Mouse (Mus musculus) thymus, adult 2 months (tissue): ENCODE measurements around the gene Srrd. TPM values are rescaled to one million over a fixed set of nuclear protein-coding genes. Genes with fewer than 3 reads are reported as not detected.
A peak's percentile ranks its signal among the peaks of the same experiment; 100 is the strongest.

ENCODE experiments used
- DNase-seq: peaks from one replicate; pipeline ENCODE4 v3.0.0; 2021
- H3K27ac ChIP-seq: fragments of 200-500 bp; 2 replicates; pipeline ENCODE4 v1.5.1; 2012; ENCODE audit warnings: low read length, control low read depth; ENCODE audit not compliant: control insufficient read depth, insufficient read depth
- H3K27me3 ChIP-seq: fragments of 200-500 bp; 2 replicates; pipeline ENCODE4 v1.6.1; 2012; ENCODE audit warnings: mild to moderate bottlenecking, low read length, moderate library complexity, mixed read lengths; ENCODE audit not compliant: control insufficient read depth, insufficient read depth
- H3K36me3 ChIP-seq: fragments of 200-500 bp; 2 replicates; pipeline ENCODE4 v1.6.1; 2012; ENCODE audit warnings: mild to moderate bottlenecking, low read length, moderate library complexity; ENCODE audit not compliant: control insufficient read depth, insufficient read depth
- H3K4me1 ChIP-seq: fragments of 200-500 bp; replicated peaks from 2 replicates; pipeline ENCODE4 v1.6.1; 2012; ENCODE audit warnings: low read length; ENCODE audit not compliant: control insufficient read depth, insufficient read depth
- H3K4me3 ChIP-seq: fragments of 200-500 bp; 2 replicates; pipeline ENCODE4 v1.5.1; 2012; ENCODE audit warnings: mild to moderate bottlenecking, low read length, control low read depth, moderate library complexity; ENCODE audit not compliant: control insufficient read depth, insufficient read depth
- CTCF ChIP-seq: fragments of 200-500 bp; IDR thresholded peaks from 2 replicates; pipeline ENCODE4 v1.5.1; 2012; ENCODE audit warnings: mild to moderate bottlenecking, control low read depth, low read length, moderate library complexity, borderline replicate concordance; ENCODE audit not compliant: control insufficient read depth, poor library complexity, insufficient read depth; ENCODE audit errors: extremely low read depth
- POLR2A ChIP-seq: fragments of 200-500 bp; IDR thresholded peaks from 2 replicates; pipeline ENCODE4 v1.6.1; 2012; ENCODE audit warnings: mild to moderate bottlenecking, low read length, control low read depth, moderate library complexity; ENCODE audit not compliant: control insufficient read depth, poor library complexity, insufficient read depth; ENCODE audit errors: extremely low read depth
- whole genome bisulfite sequencing: fragments of 180-500 bp; shearing (Covaris S2); methylation state at CpG from one replicate; pipeline ENCODE4 v1.1.7; 2018; 5-methylcytosine and 5-hydroxymethylcytosine counted together
- polyA plus RNA-seq: library from polyadenylated mRNA; depleted of rRNA; stranded (reverse); fragments of >200 nt; gene quantifications from 2 replicates; pipeline ENCODE4 v1.2.3, GENCODE M21; 2012

The Srrd gene
- polyA plus RNA-seq, 1 experiment = 64.4 TPM

GRCm38 (mm10) chr5:112346211-112346965 lies 3.5 kb upstream of the Srrd start:
- Histone ChIP-seq H3K27ac (no peak overlapping the region), H3K4me1 (peaks cover 12% of the 10 kb centered on the region), H3K36me3 (no peaks in the 10 kb centered on the region), H3K27me3 (no peaks in the 10 kb centered on the region), H3K4me3 (no peak overlapping the region)
- no peak for TF ChIP-seq CTCF
- no peak for TF ChIP-seq POLR2A
- WGBS = 76% methylated on average over 16 of the region's 16 CpGs
- DNase-seq = no peak

GRCm38 (mm10) chr5:112344092-112344960 lies 1.5 kb upstream of the Srrd start:
- 64% methylated on average over 6 of the region's 6 CpGs for WGBS
- Histone ChIP-seq H3K4me1 (peaks cover 12% of the 10 kb centered on the region), H3K27me3 (no peaks in the 10 kb centered on the region), H3K27ac (no peak overlapping the region), H3K4me3 (no peak overlapping the region), H3K36me3 (no peaks in the 10 kb centered on the region)
- DNase-seq = no peak
- no peak for TF ChIP-seq POLR2A
- TF ChIP-seq CTCF = no peak

GRCm38 (mm10) chr5:112343205-112343595 lies 360 bp upstream of the Srrd start:
- H3K4me3 ChIP-seq = peak overlapping the region; percentile 74
- no peak overlapping the region for H3K27ac ChIP-seq
- DNase-seq = no peak
- peaks cover 12% of the 10 kb centered on the region for H3K4me1 ChIP-seq
- 0 out of 2 replicates have a peak, but pooled peaks cover 4% of the 10 kb centered on the region for H3K36me3 ChIP-seq
- no peak for TF ChIP-seq CTCF
- no peaks in the 10 kb centered on the region for H3K27me3 ChIP-seq
- WGBS = under 1% methylated on average over 24 of the region's 24 CpGs

- no peak for TF ChIP-seq POLR2A
- no peak for TF ChIP-seq CTCF
- peaks cover 36% of the 10 kb centered on the region for H3K36me3 ChIP-seq
- 88% methylated on average over 7 of the region's 7 CpGs for WGBS
- DNase-seq = no peak
- no peaks in the 10 kb centered on the region for H3K27me3 ChIP-seq
- H3K27ac ChIP-seq = no peak overlapping the region
- peaks cover 9% of the 10 kb centered on the region for H3K4me1 ChIP-seq
- no peak overlapping the region for H3K4me3 ChIP-seq
These were observed 3.6 kb downstream of the Srrd start for GRCm38 (mm10) chr5:112339215-112339614.

- Histone ChIP-seq H3K27ac (no peak overlapping the region), H3K36me3 (peaks cover 50% of the 10 kb centered on the region), H3K4me3 (no peak overlapping the region), H3K4me1 (peaks cover under 1% of the 10 kb centered on the region; the same call in 1 of the 2 replicates), H3K27me3 (no peaks in the 10 kb centered on the region)
- TF ChIP-seq POLR2A = no peak
- TF ChIP-seq CTCF = no peak
- no peak for DNase-seq
- WGBS = 97% methylated on average over 22 of the region's 22 CpGs
These were observed 5.8 kb downstream of the Srrd start for GRCm38 (mm10) chr5:112337004-112337403.

GRCm38 (mm10) chr5:112335473-112335872 lies 7.4 kb downstream of the Srrd start:
- WGBS = 66% methylated on average over 2 of the region's 2 CpGs
- DNase-seq = peak; percentile 68

More at GRCm38 (mm10) chr5:112335473-112335872, 7.4 kb downstream of the Srrd start:
- peak; percentile 78; the same call in 1 of the 2 replicates for TF ChIP-seq CTCF
- no peak for TF ChIP-seq POLR2A
- Histone ChIP-seq H3K27ac (no peak overlapping the region), H3K4me1 (no peaks in the 10 kb centered on the region), H3K36me3 (peaks cover 65% of the 10 kb centered on the region), H3K27me3 (no peaks in the 10 kb centered on the region), H3K4me3 (no peak overlapping the region)
